Mouse (Mus musculus): ENCODE measurements at regions not wholly inside any gene's neighbourhood (a gene's known extent, or its start where the extent isn't known, plus 50 kb on each side); places are given as distances from the start of the nearest gene placed in this dataset.

DNA sequence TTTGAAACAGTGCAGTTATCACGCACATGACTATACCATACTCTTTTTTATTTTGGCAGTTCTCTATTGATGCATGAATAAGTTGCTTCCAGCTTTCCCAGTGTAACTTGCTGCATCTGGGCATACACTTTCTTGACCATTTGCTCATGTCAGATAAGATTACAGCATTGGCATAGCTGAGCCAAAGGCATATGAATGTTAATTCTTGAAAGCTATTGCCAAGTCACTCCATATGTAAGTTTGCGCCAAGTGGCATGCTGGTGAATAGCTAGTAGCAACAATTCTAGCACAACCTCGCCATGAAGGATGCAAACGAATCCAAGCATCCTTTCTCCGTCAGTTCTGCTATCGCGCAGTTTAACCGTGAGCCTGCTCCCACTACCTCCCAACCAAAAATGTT lies 72.2 kb upstream of the Smarcad1 start:
- TF ChIP-seq POLR2A (IDR thresholded peaks at IDR 0.05; ENCODE audit: low read depth, low read length): no peak
- TF ChIP-seq CTCF (IDR thresholded peaks at IDR 0.05; ENCODE audit: extremely low read depth, insufficient read depth, insufficient read length, insufficient replicate concordance): no peak
